Mouse (Mus musculus): ENCODE measurements around the gene Prkn.

Gene Prkn

GRCm38 (mm10) chr17:11532748-11533147, 692.6 kb downstream of the Prkn start:
- DNase-seq (ENCODE audit: low spot score), result no peak

DNA sequence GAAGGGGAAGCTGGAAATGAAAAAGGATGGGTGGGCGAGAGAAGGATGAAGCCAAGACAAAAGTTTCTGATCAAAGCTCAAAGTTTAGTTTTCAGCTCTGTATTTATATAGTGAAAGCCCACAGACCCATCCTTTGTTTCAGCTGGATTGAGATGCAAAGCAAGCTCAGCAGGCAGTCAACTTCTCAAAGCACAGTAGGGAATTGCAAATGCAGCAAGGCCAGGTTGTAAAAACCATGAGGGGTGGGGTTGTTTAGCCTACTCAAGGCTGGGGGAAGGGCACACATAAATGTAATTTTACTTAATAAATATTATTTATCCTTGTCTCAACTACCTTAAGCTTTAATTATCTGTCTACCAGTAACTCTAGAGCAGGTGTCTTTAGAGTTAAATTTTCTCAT, 693.7 kb downstream of the Prkn start:
- no peak for DNase-seq (ENCODE audit: low spot score)

GRCm38 (mm10) chr17:11538826-11539225, 698.6 kb downstream of the Prkn start:
- no peak for DNase-seq (ENCODE audit: low spot score)

DNA sequence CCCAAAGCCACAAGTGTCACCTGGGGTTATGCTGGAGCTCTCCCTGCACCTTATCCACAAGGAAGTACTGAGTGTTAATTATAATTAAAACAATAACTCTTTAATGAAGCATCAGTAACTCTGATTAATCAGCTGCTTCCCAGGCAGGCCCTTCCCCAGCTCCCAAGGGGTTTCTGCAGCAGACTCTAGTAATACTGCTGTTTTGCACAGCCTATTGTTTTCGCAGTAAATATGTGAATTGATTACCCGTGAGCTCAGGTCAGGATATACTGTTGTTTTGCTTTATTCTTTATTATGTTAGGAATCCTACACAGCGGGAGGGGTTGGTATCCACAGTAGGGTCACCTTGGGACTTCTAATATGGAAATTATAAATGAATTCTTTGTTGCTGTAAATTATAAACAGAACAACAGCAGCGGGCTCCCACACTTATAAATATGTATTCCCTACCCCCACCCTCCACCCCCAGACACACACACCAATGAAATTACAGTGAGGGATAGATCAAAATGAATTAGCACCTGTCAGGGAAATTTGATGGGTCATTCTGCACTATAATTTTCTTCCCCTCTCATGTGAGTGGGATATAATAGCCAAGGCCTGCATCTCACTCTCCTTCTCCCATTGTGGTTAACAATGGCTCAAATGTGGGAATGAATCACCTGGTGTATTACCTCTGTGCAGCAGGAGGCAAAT, 701.9 kb downstream of the Prkn start:
- DNase-seq (ENCODE audit: low spot score), result no peak

DNA sequence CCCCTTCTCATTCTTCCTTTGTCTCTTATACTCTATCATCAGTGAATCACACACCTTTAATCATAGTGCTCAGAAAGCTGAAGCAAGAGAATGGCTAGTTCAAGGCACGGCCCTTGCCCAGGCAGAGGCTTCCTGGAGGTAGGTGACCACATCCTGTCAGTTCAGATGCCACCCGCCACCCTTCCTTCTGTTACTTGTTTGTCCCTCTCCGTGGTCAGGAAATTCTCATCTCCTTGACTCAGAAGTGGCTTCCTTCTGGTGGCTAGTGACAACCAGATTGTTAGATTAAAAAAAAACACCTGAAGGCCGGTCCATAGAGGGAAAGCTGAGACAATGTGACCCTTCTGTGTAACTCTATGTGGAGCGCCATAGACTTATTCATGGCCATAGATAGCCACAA, 710.4 kb downstream of the Prkn start:
- DNase-seq (ENCODE audit: low spot score), result no peak

- no peak for DNase-seq (ENCODE audit: low spot score)
Measured at GRCm38 (mm10) chr17:11565681-11566080, 725.5 kb downstream of the Prkn start.

DNA sequence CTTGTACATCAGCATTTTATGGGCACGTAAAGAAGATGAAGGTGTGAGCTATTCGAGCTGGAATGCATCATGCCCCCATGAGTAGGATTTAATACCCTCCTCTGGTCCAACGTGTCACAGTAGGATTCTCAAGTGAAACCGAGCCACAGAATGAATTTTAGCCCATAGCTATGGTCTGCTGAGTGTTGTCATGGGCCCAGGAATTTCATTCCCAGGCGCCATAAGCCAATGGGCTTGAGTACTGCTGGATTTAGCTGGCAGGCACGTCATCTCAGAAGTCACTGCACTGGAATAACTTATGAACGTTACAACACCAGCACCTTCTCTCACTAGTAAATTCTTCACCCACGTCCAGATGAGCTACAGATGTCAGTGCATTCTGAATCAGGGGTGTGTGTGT, 730.2 kb downstream of the Prkn start:
- DNase-seq (ENCODE audit: low spot score), result no peak

DNA sequence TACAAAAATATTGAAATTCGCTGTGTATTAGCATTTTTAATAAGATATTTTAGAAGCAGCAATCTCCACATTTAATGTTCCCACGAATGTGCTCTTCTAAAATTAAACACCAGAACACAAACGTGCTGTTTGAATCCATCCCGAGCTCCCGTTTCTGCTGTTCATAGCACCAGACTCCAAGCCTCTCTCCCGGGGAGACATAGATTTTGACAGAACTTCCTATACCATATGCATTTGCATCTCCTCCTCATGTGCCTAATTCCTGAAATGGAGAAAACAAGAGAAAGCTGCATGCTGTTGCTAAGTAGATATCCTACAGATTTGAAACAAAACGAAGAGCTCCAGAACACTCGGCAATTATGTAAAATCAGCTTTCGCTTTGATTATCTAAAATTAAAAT, 733.5 kb downstream of the Prkn start:
- no peak for DNase-seq (ENCODE audit: low spot score)

- DNase-seq (ENCODE audit: low spot score), result no peak
Measured at GRCm38 (mm10) chr17:11585491-11585890, 745.3 kb downstream of the Prkn start.

DNA sequence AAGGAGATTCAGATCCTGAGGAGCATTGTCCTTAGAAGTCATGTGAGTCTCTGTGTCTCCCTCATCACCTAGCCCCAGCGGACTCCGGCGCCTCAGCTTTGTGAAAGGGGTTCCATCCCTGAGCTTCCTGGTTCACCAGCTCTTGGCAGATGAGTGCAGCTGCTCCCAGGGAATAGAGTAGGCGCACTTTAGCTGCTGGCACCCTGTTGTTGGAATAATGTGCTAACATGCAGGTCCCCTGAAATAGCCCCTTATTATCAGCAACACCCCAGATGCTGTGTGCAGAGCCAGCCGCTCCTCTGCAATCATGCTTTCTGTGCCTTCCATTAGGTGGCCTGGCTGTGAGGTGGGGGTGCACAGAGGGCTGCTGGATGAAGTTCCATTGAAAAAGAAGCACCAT, 767.7 kb downstream of the Prkn start:
- DNase-seq (ENCODE audit: low spot score), result no peak

DNA sequence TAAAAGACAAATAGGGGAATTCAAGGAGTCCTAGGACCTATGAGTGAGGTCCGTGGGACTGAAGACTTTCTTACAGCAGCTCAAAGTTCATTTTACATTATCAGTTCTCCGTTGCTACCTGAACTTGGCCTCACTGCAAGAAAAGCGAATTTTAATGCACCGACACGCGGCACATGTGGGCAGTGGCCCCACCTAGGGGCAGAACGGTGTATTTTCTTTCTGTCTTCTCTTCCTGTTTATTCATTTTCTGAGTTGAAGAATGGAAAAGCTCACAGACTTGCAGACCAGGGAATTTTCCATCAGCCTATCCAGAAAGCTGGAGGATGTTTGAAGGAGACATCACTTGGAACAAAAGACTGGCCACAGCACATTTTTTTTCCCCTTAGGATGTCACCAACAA, 771.3 kb downstream of the Prkn start:
- DNase-seq (ENCODE audit: low spot score), result no peak

DNA sequence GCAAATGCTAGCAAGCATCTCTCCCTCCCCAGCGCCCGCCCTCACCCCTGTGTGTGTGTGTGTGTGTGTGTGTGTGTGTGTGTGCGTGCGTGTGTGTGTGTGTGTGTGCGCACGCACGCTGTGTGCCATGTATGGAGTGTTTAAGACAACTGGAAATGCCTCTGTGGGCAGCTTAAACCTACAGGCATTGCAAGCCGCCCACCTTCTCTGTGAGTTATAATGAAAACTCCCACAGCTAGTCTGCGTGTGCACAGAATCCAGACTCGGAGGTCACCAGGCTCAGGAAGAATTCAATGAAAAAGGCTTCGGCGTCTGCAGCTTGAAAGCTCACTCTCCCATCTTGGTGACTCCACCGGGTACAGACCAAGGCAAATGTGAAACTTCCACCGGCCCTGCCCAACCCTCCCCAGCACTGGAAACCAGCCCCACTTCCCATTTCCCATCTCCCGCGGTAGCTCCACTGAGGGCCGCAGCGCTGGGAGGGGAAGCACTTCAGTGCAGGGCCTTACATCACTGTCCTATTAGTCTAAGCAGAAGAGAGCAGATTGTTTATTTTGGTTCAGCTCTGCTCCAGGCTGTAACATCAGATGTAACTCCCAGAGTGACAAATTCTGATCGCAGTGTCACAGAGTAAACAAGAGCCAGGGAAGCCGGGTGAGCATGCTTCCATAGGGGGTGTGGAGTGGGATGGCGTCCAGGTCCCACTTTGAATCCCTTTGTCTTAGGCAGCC, 772.8 kb downstream of the Prkn start:
- no peak for DNase-seq (ENCODE audit: low spot score)

DNA sequence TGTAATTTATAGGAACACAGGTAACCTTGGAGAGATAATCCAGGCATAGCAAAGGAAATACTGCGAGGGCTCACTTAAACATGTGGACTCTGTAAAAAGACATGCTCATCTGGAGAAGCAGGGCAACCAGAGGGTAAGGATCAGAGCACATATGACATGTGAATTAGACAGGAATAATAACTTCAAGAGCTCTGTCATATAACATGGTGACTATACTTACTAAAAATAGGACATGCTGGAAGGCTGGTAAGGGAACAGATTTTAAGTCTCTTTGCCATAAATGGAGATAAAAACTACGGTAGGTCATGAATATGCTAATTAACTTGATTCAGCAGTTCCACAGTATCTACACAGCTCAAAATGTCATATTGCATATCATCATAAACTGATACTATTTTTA, 777.4 kb downstream of the Prkn start:
- DNase-seq (ENCODE audit: low spot score), result no peak

GRCm38 (mm10) chr17:11618886-11619590, 778.9 kb downstream of the Prkn start:
- no peak for DNase-seq (ENCODE audit: low spot score)

GRCm38 (mm10) chr17:11620770-11621169, 780.6 kb downstream of the Prkn start:
- no peak for DNase-seq (ENCODE audit: low spot score)

- no peak for DNase-seq (ENCODE audit: low spot score)
Measured at GRCm38 (mm10) chr17:11621492-11621891, 781.3 kb downstream of the Prkn start.

DNA sequence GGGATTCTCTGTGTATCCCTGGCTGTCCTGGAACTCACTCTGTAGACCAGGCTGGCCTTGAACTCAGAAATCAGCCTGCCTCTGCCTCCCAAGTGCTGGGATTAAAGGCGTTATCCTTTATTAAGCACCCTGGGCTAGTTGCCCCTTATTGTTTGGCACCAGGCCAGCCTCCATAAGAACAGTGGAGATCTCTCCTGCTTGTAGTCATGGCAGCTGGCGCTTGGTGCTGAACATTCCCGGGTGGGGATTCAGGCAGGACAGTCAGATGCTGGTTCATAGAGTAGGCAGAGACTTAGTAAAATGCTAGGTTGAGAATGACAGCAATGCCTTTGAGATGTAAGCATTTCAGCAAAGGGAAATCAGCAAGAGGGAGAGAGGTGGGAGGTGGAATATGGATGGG, 786.1 kb downstream of the Prkn start:
- no peak for DNase-seq (ENCODE audit: low spot score)

GRCm38 (mm10) chr17:11635121-11635520, 794.9 kb downstream of the Prkn start:
- no peak for DNase-seq (ENCODE audit: low spot score)

DNA sequence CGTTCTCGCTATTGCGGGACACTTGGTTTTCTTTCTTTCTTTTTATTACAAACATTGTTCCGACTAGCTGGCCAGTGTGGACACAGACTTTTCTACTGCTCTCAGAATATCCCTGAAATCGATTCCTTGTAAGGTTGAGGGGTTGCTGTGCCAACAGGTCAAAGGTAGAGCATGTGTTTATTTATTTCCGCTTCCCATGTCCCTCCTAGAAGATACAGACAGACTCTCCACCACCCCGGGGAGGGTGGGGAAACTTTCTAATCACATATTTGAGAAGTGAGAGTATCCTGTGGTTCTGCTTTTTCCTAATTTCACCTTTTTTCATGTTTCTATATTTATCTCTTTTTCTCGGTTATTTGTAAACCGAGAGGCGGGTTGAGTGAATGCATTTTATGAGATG, 797.5 kb downstream of the Prkn start:
- DNase-seq (ENCODE audit: low spot score), result no peak

- DNase-seq (ENCODE audit: low spot score), result no peak
Measured at GRCm38 (mm10) chr17:11638451-11638850, 798.3 kb downstream of the Prkn start.

- no peak for DNase-seq (ENCODE audit: low spot score)
Measured at GRCm38 (mm10) chr17:11639786-11640185, 799.6 kb downstream of the Prkn start.

DNA sequence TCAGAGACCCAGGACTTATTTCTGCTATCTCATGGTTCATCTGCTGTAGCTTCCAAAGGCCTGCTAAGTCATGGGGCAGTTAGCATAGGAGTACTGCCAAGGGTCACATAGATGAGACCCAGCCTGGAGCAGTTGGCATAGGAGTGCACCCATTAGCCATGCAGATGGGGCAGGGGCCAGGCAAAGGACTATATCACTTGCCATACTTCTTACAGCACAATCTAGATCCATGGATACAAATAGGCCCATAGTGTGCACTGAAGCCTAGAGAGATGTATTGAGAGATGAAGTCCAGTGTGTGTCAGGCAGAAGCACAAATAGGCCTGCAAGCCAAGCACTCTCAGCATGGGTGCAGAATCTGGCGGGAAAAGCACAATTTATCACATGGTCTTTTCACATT, 802.1 kb downstream of the Prkn start:
- no peak for DNase-seq (ENCODE audit: low spot score)

DNA sequence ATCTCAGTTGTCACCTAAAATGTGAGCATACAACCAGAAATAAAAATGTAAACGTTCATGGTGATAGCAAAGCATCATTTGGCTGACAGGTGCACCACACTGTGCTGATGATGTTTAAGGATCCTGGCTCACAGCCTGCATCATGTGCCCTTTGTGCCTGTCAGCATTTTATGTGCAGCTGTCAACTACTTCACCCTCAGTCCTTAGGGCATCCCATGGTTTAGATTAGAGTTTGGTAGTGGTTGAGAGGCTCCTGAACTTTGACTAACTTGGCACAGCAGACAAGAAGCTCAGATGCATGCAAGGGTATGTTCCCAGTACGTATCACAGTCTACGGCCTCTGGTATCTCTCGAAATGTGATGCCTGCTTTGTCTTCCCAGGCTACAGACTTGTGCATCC, 803.8 kb downstream of the Prkn start:
- DNase-seq (ENCODE audit: low spot score), result no peak
